Mouse (Mus musculus): ENCODE measurements around the gene Me3. TPM values are rescaled to one million over a fixed set of nuclear protein-coding genes. Genes with fewer than 3 reads are reported as not detected.

Gene Me3
- 7.4 and 8.6 TPM in 2 replicates for polyA plus RNA-seq (2015; fragmentation: Nextera tagmentation; extraction: Ambion mirVana)

DNA sequence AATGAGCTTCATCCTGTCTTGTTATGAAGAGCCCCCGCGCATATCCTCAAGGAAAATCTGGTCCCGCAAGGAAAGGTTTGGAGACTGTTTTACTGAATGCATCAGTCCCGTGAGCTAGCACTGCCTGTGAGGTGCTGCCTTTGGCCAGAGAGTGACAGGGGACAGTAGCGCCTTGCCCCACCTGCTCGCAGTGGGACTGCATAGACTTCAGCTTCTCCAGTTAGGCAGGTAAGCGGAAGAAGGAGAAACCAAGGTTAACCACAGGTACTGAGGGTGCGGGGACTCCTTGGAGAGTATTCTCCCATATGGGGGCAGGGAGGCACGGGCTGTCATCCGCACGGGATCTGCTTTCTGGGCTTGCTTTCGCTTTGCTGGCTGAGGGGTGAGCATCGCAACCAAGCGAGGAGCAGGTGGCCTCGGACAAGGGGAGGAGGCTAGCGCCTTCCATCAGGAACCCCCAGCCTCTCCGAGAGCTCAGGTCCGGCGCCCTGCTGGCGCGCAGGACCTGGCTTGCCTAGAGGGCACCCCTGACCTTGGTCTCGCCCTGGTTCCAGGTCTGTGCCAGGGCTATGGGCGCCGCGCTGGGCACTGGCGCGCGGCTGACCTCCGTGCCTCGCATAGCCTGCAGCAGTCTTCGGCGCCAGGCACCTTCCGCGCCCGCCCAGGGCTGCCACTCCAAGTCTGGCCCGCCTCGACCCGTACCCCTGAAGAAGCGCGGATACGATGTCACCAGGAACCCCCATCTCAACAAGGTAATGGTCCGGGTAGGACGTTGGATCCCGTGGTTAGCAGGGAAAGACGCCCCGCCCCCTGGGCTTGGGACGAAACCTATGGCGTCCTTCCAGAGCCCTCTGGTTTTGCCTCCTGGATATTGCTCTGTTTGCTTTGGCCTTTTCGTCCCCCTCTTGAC, at the start of gene Me3:
Gene Me3 (plus strand): TSS at position 51 of the 910 bp plus-strand sequence.

DNA sequence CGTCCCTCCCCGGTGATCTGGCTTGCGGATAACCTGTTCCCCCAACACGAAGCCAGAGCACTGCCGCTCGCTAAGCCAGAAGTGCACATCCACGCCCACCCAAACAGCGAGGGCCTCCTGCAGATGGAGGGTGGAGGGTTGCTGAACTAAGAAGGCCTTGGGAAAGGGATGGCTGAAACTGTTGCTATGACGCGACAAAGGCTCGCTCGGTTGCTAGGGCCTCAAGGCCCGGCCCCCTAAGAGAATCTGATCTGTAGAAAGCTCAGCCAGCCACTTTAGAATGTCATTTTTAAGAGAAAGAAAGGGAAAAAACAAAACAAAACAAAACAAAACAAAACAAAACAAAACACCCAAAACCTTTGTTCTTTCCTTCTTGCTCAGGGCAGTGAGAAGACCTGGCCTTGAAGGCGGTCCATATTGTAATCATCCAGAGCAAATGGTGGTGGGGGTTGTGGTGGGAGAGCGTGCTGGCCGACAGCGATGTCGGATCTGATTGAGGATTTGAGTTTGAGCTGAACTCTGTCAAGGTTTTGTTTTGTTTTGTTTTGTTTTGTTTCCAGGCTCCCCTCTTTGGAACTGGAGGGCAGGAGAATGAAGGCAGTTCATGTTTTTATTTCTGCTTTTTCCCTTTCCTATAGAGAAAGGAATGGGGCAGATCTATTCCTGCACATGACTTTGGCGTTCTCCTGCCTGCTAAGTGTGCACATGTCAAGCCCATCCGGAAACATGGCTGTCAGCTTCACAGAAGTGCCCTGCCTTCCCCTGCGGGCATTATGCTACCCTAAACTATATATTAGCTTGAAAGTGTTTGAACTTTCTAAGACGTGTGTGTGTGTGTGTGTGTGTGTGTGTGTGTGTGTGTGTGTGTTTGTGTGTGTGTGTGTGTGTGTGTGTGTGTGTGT, 271.5 kb downstream of the Me3 start, which contains the start of gene Ccdc81:
Gene Ccdc81 (minus strand): TSS at position 188 of the 902 bp plus-strand sequence.

Other genes with a start within 250 kb of the Me3 start
- gene Tmem135, start 228.2 kb upstream of the Me3 start, polyA plus RNA-seq (2015; fragmentation: Nextera tagmentation; extraction: Ambion mirVana) = 17.0 and 19.3 TPM in 2 replicates
- 12.7 and 13.5 TPM in 2 replicates for gene Fzd4, start 228.0 kb upstream of the Me3 start, polyA plus RNA-seq (2015; fragmentation: Nextera tagmentation; extraction: Ambion mirVana)
- 32.0 and 38.8 TPM in 2 replicates for gene Prss23, start 105.2 kb upstream of the Me3 start, polyA plus RNA-seq (2015; fragmentation: Nextera tagmentation; extraction: Ambion mirVana)

All from skeletal muscle tissue, postnatal 0 days (tissue).